In the genomic region with DNA sequence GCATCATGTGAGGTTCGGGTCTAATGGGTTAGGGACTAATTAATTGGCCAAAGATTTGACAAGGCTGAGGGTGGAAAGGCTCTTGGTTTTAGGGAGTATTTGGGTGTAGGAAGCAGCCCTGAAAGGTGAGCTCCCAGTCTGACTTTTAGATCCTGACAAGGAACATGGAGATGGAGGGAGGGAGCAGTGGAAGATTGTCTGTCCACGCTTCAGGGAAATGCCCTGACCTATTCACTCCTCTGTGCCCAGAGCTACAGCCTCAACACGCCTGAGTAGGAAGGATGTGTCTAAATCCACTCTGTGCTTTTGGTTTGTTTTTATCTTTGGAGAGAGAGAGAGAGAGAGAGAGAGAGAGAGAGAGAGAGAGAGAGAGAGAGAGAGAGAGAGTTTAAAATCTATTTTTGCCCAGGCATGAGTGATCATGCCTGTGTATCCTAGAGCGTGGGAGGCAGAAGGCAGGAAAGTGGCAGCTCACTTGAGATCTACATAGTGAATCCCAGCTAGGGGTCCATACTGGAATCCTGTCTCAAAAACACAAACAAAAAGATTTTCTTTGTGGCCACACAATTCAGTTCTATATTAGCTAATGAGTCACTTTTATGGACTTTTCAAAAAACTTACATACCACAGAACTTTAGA, we compare ENCODE assay signal across 8 mouse cellular contexts.
A peak's percentile ranks its signal among the peaks of the same experiment; 100 is the strongest.
DNase-seq lines count a peak whose midpoint lies in the region; TF ChIP-seq lines count a peak whose summit lies in the region.

No protein-coding gene starts in this region.

- no peaks in the 10 kb centered on the region for H3K36me3 ChIP-seq in testis, adult 2 months (ENCODE audit: control insufficient read depth, insufficient read depth, low read length)
- no peaks in the 10 kb centered on the region for H3K36me3 ChIP-seq in limb, embryonic 10.5 days

- peaks cover 11% of the 10 kb centered on the region for H3K4me1 ChIP-seq in testis, adult 2 months (ENCODE audit: control insufficient read depth, insufficient read depth, low read length)
- H3K4me1 ChIP-seq in limb, embryonic 10.5 days, result peaks cover 37% of the 10 kb centered on the region

- WGBS in limb, embryonic 10.5 days, result 55% methylated on average over 4 of the region's 4 CpGs

- no peak for TF ChIP-seq CTCF in testis, adult 2 months (IDR thresholded peaks at IDR 0.05; ENCODE audit: control insufficient read depth, insufficient read depth, insufficient replicate concordance, low read depth, low read length)

- H3K27me3 ChIP-seq in testis, adult 2 months (ENCODE audit: control insufficient read depth, insufficient read depth, low read length), result no peaks in the 10 kb centered on the region
- no peaks in the 10 kb centered on the region for H3K27me3 ChIP-seq in limb, embryonic 10.5 days (ENCODE audit: low read depth, poor library complexity, severe bottlenecking)

- peak overlapping the region; percentile 44 for H3K4me3 ChIP-seq in testis, adult 2 months (ENCODE audit: control insufficient read depth, low read depth, low read length)
- H3K4me3 ChIP-seq in limb, embryonic 10.5 days, result no peak overlapping the region

- no peak overlapping the region for H3K27ac ChIP-seq in testis, adult 2 months (ENCODE audit: control insufficient read depth, insufficient read depth, low read depth, low read length)
- H3K27ac ChIP-seq in limb, embryonic 10.5 days, result peak overlapping the region; percentile 78

- no peaks in the 10 kb centered on the region for H3K9me3 ChIP-seq in limb, embryonic 10.5 days (replicated peaks)

- no peak for TF ChIP-seq POLR2A in testis, adult 2 months (IDR thresholded peaks at IDR 0.05; ENCODE audit: control insufficient read depth, low read depth, low read length)

- DNase-seq in heart, adult 11 months, result peak; percentile 88
- no peak for DNase-seq in heart, postnatal 36 days
- no peak for DNase-seq in testis, postnatal 10 days (ENCODE audit: low spot score)
- no peak for DNase-seq in limb, embryonic 10.5 days (ENCODE audit: low spot score)
- no peak for DNase-seq in frontal cortex, postnatal 10 days (ENCODE audit: low spot score in 2 of 2)
- no peak for DNase-seq in thymus, postnatal 0 days (ENCODE audit: low spot score)
- DNase-seq in left cerebral cortex, adult 11 months (ENCODE audit: low spot score), result no peak

- intact Hi-C loops in heart, postnatal 36 days (cut with DNase I), result loop anchor here (5.0 to 10.0 kb wide), 4 partner anchors 67 to 510 kb away; a partner anchor contains a TSS
